Mouse (Mus musculus): ENCODE results near the gene Kirrel3.

Gene Kirrel3

DNA sequence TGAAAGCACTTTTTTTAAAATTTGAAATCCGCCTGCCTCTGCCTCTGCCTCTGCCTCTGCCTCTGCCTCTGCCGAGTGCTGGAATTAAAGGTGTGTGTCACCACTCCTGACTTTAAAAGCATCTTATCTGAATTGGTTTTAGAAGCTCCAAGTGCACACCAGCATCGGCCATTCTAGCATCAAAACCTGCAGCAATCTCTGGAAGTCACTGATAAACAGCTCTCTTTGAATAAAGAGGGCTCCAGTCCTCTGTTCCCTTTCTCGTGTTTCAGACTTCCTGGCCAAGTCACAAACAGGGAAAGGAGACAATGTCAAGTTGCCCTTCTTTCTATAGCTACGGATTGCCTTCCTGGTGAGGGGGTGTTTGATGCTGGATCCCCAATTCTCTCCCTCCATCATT lies 554.2 kb downstream of the Kirrel3 start:
- DNase-seq, result no peak

DNA sequence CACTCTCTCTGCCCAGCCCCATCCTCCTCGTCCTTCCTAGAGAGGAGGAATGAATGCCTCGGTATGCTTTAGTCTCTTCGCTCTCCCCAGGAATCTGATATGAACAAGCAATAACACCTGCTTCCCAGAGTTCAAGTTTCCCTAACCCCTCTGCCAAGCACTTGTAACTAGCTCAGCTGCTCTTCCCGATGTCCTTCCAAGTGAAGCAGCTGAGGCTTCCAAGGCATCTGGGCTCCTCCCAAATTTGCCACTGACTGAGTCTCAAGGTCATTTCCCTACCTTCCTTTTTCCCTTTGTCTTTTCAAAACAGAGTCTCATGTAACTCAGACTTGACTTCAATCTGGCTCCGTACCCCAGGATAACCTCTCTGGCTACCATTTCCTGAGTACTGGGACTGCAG lies 555.8 kb downstream of the Kirrel3 start:
- no peak for DNase-seq

DNA sequence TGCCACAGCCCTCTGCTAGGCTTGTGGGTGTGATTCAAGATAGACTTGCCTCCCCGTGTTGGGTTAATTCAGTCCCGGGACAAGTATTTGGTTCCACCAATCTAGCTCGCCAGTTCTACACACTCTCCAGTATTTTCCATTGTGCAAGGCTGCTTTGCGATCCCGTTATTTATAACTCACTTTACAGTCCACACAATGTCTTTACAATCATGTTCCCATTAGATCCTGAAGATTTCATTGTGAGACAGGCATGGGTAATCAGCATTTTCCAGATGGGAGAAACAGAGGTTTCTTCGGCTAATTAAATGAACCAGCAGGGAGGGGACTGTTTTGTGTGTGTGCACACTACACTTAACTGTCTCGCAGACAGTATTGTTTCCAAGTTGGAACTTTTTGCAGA lies 557.9 kb downstream of the Kirrel3 start:
- no peak for DNase-seq

DNA sequence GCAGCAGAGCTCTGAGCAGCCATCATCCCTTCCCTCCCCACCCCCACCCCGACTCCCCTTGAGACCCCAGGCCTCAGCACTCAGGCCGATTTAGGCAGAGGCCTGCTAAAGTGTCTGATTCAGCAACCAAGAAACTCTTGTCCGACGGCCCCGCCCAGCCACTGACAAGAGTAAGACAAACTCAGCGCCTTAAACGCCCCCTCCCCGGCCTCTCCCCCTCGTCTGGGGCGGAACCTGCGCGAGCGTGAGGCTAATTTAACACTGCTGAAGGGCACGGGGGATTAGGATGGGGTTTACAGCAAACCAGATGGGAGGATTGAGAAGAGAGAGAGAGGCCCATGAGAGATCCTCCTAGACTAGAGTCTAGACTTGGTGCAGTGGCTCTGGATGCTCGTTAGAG lies 558.8 kb downstream of the Kirrel3 start:
- DNase-seq, result peak; percentile 39

DNA sequence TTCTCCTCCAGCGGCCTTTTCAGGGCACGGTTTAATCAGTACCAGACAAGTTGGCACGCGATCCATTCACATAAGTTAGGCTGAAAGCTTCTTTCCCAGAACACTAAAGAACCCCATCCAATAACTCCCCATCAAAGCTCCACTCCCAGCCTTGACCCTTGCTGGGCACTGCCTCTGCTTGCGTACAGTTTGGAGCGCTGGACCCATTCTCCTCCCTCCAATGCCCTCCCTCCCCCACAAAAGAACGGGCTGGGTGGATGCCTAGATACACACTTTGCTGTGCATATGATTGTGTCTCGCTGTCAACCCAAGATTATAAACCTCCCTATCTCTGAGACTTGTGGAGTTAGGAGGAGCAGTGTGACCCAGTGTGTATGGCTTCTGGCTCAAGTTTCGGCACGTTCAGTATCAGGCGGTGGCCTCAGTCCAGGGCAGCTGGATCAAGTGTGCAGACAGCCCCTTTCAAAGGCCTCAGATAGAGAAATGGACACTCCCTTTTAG lies 559.4 kb downstream of the Kirrel3 start:
- DNase-seq, result peak; percentile 58

DNA sequence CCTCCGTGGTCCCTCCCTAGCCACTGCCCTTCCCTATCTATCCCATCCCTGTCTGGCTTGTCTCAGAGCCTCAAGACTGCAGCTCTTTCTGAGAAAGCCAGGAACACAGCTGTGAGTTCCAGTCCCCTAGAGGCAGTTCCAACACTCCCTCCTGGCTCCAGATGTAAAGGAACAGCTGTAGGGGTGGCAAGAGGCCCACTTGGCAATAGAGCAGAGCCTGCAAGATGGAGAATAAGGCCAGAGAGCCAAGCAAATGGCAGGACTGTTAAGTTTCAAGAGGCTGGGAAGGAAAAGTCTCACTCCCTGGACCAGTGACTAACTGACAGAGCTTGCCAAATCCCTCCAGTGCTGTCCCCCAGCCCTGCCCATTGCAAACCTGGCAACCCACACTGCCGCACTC lies 560.1 kb downstream of the Kirrel3 start:
- DNase-seq, result peak; percentile 76

DNA sequence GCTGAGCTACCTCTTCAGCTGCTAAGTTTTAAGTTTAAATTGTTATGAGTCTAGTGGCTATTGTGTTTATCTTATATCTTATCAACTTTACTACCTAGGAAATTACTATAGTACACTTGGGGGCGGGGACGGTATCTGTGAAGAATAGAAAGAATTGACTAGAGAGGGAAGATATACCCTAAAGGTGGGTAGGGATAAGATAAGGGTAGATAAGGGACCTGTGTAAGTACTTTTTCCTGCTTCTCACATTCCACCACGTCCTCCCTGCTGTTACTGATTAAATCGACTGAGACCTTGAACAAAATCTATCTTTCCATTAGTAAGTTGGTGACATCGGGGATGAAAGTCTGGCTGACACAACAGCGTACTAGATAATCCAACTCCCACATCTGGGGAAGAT lies 562.8 kb downstream of the Kirrel3 start:
- no peak for DNase-seq

DNA sequence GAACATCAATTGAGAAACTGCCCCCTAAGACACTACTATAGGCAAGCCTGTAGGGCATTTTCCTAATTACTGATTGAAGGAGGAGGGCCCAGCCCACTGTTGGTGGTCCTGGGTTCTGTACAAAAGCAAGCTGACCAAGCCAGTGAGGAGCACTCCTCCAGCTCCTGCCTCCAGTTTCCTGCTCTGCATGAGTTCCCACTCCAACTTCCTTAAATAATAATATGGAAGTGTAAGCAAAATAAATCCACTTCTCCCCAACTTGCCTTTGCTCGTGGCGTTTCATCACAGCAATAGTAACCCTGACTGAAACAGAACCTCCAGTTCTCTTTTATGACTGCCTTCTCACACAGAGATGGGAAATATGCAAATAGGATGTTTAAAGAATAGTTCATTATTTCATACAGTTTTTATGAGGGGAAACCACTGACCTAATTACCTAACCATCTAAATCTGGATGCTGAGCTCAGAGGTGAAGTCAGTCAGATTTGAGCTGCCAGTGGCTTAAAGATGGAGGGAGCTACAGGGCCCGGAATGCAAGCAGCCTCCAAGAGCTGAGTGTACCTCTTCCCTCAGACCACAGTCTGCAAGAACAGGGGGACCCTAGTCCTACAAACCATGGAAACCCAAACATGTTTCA lies 564.3 kb downstream of the Kirrel3 start:
- no peak for DNase-seq

DNA sequence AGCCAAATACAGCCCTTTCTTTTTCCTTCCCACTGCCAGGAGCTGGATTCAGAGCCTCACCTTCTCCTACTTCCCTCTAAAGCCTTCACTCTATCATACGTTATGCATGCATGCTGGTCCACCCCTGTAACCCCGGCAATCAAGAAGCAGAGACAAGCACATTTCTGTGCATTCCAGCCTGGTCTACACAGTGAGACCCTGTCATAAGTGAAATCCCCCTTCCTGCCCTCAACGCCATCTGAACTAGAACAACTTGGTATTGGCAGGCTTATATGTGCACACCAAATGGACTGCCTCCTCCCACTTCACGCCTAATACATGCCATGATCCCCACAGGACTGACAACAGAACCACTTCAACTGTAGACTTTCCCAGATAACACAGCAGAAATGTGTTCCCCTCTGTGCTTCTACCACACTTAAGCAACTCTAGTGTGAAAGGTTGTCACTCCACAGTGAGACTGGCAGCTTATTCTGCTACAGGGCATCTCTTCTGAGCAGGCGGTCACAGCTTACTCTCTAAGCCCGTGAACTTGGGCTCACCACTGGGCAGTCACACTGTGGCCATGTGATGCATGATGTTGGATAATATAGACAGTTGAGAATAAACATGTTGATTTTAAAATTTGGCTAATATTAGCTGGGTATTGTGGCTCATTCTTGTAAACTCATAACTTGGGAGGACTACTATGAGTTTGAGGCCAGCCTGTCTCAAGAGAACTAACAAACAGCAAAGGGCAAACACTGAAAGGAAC lies 565.2 kb downstream of the Kirrel3 start:
- DNase-seq, result no peak

DNA sequence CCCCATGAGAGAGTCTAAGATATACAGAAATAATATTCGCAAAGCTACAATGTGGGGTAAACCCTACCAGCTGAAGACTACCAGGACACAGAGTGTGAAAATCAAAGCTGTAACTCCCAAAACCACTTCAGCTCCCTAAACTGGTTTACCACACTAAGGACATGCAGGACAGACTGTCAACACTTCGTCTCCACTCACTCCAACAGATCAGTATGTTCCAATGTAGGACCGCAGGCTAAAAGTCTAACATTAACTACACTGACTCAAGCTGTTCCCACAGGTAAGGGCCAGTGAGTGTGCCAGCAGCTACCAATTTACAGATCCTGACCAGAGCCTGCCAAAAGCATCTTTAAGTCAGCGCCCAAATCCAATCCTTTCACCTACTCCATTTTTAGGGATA lies 566.0 kb downstream of the Kirrel3 start:
- no peak for DNase-seq

DNA sequence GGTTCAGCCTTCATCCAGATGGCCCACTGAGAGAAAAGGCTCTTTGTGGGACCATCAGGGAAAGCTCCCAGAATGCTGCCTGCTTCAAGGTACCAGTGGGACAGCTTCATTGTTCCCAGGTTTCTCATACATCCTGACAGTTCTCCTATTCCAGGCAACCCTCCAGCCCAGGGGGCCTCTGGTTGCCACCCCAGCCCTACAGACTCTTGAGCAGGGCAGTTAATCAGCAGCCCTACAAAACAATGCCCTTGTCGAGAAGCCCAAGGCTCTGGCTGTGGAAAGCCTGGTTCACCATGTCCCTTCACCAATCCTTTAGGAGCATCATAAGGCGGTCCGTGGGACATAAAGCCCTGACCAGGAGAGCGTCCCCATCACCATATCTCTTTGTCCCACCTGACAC lies 567.0 kb downstream of the Kirrel3 start:
- no peak for DNase-seq

DNA sequence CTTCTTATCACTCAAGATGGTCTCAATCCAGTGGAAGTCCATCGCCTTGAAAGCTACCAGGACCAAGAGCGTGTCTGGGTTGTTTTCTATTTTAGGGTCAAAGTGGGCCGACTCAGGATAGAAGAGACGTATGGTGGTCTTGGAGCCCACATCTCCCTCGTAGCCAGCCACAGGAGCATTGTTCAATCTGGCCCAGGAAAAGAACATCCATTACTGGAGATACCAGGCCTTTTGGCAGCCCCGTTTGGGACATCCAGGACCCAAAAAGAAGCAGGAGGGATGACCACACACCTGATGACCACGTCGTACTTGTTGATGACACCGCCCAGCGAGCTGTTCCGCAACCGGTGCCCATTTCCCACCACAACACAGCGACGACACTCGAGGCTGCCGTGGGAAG lies 567.4 kb downstream of the Kirrel3 start:
- no peak for DNase-seq

DNA sequence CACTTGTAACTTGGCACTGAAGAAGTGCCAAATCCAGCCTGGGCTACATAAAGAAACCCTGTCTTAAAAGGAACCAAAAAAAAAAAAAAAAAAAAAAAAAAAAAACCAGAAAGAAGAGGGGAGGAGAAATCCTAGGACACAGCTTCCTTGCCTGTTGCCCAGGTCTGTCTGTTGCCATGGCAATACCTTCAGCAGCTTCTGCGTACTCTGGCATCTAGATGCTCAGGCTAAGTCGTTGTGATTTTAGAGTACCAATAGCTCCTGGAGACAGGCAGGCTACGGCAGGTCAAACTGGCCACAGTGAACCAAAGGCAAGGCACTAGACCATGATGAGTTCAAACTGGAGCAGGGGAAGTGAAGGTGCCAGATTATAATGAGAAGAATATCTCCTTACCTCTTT lies 568.0 kb downstream of the Kirrel3 start:
- DNase-seq, result no peak

DNA sequence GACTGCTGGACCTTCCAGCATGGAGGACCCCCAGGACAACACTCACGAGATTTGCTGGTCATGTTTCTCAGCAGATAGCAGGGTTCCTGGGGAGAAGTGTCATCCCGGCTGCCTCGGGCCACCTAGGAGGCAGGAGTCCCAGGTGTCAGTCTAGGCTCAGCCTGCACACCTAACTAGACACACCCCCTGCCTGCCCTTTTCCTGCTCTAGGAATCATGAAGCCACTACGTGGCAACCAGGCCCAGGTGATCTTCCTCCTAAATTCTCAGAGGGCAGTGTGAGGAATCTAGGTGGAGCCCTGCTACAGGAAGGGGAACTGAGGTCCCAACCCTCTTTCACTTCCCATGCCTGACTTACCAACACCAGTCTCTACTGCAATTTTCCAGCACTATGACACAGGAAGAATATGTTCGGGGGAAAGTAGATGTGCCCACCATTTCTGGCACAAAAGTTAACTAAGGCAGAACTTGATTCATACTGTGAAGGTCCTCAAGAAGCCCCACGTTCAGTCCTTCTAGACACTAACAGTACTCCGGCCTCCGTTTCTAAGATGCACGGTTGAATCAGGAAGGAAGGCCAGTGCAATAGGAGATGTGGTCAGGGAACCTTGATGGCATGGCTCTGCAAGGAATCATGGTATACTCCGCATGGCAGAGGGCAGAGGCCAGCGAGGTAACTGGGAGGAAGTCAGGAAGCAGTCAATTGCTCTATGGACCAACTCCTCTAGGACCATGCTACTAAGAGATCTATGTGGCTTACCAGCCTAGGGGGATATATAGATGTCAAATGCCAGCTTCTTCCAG lies 570.0 kb downstream of the Kirrel3 start:
- DNase-seq, result no peak

DNA sequence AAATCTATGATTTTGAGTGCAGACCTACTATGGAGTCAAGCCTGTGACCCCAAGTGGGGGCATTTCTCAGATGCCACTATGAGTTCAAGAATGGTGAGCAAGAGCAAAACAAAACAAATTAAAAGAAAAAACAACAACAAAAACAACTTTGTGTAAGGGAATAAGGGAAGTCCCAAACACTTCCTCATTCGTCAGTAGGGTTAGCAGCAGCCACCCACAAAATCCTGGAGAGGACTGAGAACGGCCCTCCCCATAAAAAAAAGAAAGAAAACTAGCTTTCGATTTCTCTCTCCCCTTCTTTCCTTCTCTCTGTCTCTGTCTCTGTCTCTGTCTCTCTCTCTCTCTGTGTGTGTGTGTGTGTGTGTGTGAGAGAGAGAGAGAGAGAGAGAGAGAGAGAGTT lies 570.9 kb downstream of the Kirrel3 start:
- DNase-seq, result no peak

DNA sequence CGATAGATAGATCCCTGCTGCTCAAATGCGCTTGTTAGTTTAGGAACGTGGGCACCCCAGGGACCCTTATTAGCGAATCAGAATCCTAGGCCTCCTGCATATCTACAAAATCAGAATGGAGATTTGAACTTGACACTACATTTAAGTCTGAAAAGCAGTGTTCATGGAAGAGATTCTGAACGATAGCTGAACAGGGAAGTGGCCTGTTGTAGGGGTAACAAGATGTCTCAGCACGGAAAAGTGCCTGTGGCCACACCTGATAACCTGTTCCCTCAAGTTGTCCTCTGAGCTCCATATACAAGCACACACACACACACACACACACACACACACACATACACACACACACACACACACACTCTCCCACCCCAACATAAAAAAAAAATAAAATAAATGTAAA lies 571.9 kb downstream of the Kirrel3 start:
- no peak for DNase-seq

DNA sequence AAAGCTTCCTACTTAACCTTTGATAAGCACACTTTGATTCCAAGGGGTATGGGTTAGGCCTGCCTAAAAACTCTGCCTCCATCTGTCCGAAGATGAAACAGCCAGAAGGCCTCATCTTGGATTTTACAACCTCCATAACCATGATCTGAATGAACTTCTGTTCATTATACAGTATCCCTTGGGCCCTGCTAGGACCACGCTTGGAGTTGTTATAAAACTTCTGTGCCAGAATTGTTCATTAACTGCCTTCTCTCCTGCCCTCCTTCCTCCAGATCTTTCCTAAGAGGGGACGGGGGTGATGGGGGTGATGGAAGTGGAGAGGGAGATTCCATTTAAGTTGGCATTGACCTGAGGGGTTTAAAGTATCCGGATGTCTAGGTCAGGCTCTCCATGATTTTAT lies 572.5 kb downstream of the Kirrel3 start:
- DNase-seq, result no peak

DNA sequence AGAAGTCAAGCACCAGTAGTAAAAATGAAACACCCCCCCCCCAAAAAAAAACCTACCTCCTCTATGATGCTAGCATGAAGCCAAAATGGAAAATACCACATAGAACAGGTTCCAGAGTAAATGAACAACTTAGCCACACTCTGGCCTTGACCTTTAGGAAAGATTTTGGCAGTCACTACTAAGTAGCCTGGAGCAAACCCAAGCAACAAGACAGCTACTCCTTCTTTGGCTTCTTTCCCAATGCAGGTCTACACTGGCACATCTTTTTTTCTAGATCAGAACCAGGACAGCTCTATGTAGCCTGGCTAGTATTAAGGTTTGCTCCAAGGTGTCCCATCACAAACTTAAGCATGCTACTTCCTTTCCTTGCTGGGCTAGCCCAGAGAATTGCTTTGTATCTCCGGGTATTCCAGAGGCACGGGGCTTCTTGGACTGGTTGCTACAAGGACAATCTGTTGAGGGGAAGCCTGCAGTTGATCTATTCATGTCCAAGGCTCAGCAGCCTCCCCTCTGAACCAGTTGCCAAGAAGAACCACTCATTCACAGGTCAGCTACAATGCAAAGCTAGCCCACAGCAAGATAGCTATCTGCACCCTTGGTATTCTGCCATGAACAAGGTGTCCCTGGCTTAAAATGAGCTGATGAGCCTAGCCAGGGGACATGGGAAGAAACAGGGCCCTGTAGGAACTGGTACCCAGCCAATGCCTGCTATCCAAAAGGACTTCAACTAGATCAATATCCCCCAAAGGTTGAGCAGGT lies 573.1 kb downstream of the Kirrel3 start:
- DNase-seq, result peak; percentile 75

DNA sequence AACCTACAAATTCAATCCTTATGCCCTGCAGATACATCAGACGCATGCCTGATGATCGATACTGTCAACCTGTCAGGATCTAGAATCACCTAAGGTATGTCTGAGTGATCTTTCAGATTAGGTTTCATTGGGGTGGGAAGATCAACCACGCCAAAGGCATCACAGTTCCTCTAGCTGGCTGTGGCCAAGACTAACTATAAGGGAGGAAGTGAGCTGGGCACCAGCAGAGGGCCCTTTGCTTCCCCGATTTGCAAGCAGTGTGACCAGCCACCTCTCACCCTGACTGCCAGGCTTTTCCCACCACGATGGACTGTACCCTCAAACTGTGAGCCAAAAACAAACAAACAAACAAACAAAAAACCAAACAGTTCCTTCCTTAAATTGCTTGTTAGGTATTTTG lies 574.2 kb downstream of the Kirrel3 start:
- no peak for DNase-seq

DNA sequence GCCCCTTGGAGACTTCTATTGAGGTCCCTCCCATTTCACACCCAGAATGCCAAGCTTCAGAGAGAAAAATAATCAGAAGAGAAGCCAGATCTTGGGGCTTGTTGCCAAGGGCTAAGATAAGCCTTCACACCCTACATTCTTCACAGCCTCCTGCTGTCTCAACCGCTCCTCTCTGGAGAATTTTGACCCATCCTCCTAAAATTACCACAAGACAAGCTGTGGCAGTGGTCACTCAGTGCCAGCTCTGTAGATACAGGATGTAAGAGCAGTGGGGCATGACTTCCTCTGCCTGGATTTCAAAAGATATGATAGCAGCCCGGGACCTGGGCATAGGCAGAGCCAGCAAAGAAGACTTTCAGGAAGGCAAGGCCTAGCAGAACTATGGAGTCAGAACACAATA lies 575.8 kb downstream of the Kirrel3 start:
- DNase-seq, result peak; percentile 3
